Mouse (Mus musculus): ENCODE results near the gene Prkn.

DNA sequence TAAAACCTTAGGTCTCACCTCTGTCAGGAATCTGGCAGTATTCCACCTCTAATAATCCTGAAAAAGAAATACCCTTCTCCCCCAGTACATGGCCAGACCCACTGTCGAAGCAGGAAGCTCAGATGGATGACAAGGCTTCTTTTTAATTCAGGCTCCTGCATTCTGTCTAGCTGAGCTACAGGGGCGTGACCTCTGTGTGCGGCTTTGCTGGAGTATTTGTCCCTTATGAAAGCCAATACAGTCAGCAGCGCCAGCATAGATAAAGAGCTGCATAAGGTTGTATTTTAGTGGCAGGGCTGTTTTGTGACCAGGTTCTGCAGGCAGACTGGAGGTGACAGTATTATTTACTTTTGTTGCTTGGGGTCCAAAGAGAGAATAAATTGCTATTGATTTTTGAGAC, 47.7 kb downstream of the Prkn start:
- TF ChIP-seq CTCF (IDR thresholded peaks at IDR 0.05; ENCODE audit: low read depth) (no peak), EP300 (IDR thresholded peaks at IDR 0.05; ENCODE audit: low read depth) (no peak)
